Mouse (Mus musculus) granulocyte monocyte progenitor cell, adult 5-6 weeks (primary cell): ENCODE measurements around the gene Arhgef7. TPM values are rescaled to one million over a fixed set of nuclear protein-coding genes. Genes with fewer than 3 reads are reported as not detected.

ENCODE experiments used
- total RNA-seq, 2 experiments: library from RNA; stranded (forward) in 1 of 2; stranded (reverse) in 1 of 2; fragments of 200-712, 200-1000 nt in 1 of 2; fragments of >200 nt in 1 of 2; fragmentation: Nextera tagmentation in 1 of 2; gene quantifications; 2 replicates each; pipeline ENCODE4 v1.2.3; 2014 to 2017

Arhgef7 gene
- total RNA-seq, 2 experiments from 2014 or later, result 19.8 to 40.2 TPM

Other genes with a start within 250 kb of the Arhgef7 start
- 3.5 and 4.6 TPM in 2 replicates for gene Rab20, start 249.0 kb upstream of the Arhgef7 start, total RNA-seq (2014; fragmentation: Nextera tagmentation)
- 0.69 and 4.8 TPM in 2 replicates for gene Rab20, start 249.0 kb upstream of the Arhgef7 start, total RNA-seq (2017)
- gene Naxd, start 230.2 kb upstream of the Arhgef7 start, total RNA-seq (2014; fragmentation: Nextera tagmentation), result 69.3 and 72.1 TPM in 2 replicates
- 58.3 and 70.2 TPM in 2 replicates for gene Naxd, start 230.2 kb upstream of the Arhgef7 start, total RNA-seq (2017)
- 51.9 and 58.5 TPM in 2 replicates for gene Cars2, start 176.9 kb upstream of the Arhgef7 start, total RNA-seq (2014; fragmentation: Nextera tagmentation)
- 38.4 and 39.0 TPM in 2 replicates for gene Cars2, start 176.9 kb upstream of the Arhgef7 start, total RNA-seq (2017)
- 33.8 and 43.3 TPM in 2 replicates for gene Ing1, start 172.2 kb upstream of the Arhgef7 start, total RNA-seq (2014; fragmentation: Nextera tagmentation)
- gene Ing1, start 172.2 kb upstream of the Arhgef7 start, total RNA-seq (2017), result 40.8 and 49.2 TPM in 2 replicates
- 100 and 126 TPM in 2 replicates for gene Ankrd10, start 92.0 kb upstream of the Arhgef7 start, total RNA-seq (2014; fragmentation: Nextera tagmentation)
- gene Ankrd10, start 92.0 kb upstream of the Arhgef7 start, total RNA-seq (2017), result 64.6 and 66.0 TPM in 2 replicates
- not detected in 2 replicates for gene 1700016D06Rik, start 26.7 kb upstream of the Arhgef7 start, total RNA-seq (2014; fragmentation: Nextera tagmentation)
- gene 1700016D06Rik, start 26.7 kb upstream of the Arhgef7 start, total RNA-seq (2017), result not detected in 2 replicates
- gene Tex29, start 112.8 kb downstream of the Arhgef7 start, total RNA-seq (2014; fragmentation: Nextera tagmentation), result not detected in 2 replicates
- gene Tex29, start 112.8 kb downstream of the Arhgef7 start, total RNA-seq (2017), result not detected in 2 replicates